Mouse (Mus musculus): Measurements from ENCODE around the gene Pik3ca. TPM values are rescaled to one million over a fixed set of nuclear protein-coding genes. Genes with fewer than 3 reads are reported as not detected.

Gene Pik3ca
- polyA plus RNA-seq, 1 experiment from 2014 or later: 8.7 TPM

DNA sequence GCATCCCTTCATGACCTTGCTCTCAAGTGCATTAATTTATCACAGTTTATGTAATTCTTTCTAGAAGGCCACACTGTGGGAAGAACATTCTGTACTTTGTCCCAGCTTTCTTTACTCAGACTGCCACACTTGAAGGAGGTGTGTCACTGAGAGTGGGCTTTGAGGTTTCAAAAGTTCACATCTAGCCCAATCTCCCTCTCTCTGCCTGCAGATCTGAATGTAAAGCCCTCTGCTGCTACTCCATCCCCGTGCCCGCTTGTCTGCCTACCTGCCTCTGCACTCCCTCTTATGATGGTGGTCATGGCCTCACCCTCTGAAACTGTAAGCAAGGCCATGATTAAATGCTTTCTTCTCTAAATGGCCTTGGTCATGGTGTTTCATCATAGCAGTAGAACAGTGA lies 102.9 kb downstream of the Pik3ca start:
- Histone ChIP-seq H3K4me3 (no peak overlapping the region), H3K27ac (ENCODE audit: poor library complexity, severe bottlenecking) (no peak overlapping the region), H3K9ac (no peak overlapping the region), H3K36me3 (no peaks in the 10 kb centered on the region), H3K27me3 (replicated peaks) (no peaks in the 10 kb centered on the region), H3K9me3 (replicated peaks) (no peaks in the 10 kb centered on the region; the same call in 1 of the 2 replicates), H3K4me2 (no peak overlapping the region), H3K4me1 (replicated peaks) (peaks cover 7% of the 10 kb centered on the region; the same call in 1 of the 2 replicates)
- ATAC-seq (ENCODE audit: insufficient number of reproducible peaks, low FRiP score): no peak
- 85% methylated on average over 2 of the region's 2 CpGs for WGBS

DNA sequence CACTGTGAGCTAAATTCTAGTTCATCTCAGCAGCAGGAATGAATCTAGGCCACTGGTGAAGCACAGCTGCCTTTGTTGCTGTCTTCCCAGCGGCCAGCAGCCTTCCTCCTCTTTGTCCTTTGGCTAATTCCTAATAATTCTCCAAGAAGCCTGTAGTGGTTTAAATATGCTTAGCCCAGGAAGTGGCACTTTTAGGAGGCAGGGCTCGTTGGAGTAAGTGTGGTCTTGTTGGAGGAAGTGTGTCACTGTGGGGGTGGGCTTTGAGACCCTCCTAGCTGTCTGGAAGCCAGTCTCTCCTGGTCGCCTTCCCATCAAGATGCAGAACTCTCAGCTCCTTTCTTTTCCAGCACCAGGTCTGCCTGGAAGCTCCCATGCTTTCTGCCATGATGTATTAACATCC lies 108.4 kb downstream of the Pik3ca start:
- no peak overlapping the region for H3K9ac ChIP-seq
- no peak for ATAC-seq (ENCODE audit: insufficient number of reproducible peaks, low FRiP score)
- H3K4me1 ChIP-seq (replicated peaks): 0 out of 2 replicates have a peak, but pooled peaks cover 6% of the 10 kb centered on the region
- H3K27me3 ChIP-seq (replicated peaks): no peaks in the 10 kb centered on the region
- WGBS: 72% methylated on average over 3 of the region's 3 CpGs
- H3K27ac ChIP-seq (ENCODE audit: poor library complexity, severe bottlenecking): no peak overlapping the region
- H3K4me3 ChIP-seq: no peak overlapping the region
- H3K9me3 ChIP-seq (replicated peaks): no peaks in the 10 kb centered on the region
- H3K36me3 ChIP-seq: no peaks in the 10 kb centered on the region
- H3K4me2 ChIP-seq: no peak overlapping the region

DNA sequence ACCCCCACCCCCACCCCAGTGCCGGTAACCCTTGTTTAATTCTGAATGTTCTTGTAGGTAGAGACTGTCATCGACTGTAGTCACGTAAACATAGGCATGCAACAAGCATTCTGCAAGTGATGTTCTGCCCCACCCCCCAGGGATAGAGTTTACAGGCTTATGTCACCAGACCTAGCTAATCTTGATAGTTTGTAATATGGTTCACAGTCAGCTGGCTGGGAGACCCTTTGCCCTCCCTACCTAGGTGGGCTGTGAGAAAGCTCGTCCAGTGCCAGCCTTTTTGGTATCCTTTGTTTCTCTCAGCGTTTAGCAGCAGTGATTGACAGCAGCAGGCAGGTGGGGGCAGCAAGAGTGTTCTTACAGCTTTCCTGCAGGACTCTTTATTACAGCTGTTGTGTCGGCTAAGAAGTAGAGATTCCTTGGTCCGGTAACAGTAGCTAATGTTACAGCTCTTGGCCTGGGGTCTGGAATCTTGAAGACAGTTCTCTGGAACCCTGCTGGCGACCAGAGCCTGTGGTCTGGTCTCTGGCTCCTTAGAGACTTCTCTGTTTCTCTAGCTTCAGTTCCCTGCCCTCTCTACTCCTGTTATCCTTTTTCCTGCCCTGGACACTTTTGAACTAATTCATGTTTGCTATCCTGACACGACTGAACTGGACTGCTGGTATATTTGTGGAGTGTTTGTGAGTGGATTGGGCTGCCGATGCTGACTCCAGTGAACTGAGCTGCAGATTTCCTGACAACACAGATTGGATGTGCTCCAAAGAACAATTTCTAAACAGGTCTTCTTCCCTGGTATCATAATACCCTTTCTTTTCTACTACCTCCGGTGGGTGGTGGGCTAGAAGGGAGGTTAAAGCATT lies 109.1 kb downstream of the Pik3ca start:
- Histone ChIP-seq H3K27ac (ENCODE audit: poor library complexity, severe bottlenecking) (no peak overlapping the region), H3K4me2 (no peak overlapping the region), H3K36me3 (no peaks in the 10 kb centered on the region), H3K4me1 (replicated peaks) (peaks cover 10% of the 10 kb centered on the region), H3K4me3 (no peak overlapping the region), H3K9ac (no peak overlapping the region), H3K27me3 (replicated peaks) (no peaks in the 10 kb centered on the region), H3K9me3 (replicated peaks) (no peaks in the 10 kb centered on the region)
- ATAC-seq (ENCODE audit: insufficient number of reproducible peaks, low FRiP score): no peak
- 67% methylated on average over 11 of the region's 11 CpGs for WGBS

DNA sequence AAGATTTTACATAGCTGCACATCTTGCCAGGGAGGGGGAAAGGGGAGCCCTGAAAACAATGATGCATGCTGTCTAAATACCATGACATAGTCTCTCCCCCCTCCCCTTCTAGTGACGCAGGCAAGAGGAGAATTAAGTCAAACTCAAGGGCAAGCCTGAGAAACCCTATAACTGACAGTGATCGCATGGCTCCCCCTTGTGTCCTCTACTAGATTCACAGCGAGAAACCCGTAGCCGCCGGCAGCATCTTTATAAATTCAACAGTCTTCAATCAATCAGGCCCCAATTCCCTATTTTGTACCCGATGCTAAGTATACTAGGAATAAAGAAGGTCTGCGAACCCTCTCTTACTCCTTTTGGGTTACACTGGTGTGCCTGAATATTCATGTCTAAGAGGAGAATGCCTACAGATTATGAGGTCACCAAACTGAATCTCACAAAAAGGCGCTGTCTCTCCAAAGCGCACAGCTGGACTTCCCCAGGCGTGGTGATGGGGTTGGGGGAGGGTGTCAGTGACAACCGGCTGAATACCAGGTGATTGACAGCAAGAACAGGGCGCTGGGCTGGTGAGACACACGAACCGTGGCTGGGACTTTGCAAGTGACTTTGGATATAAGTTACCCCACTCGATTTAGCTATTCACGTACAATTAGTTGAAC lies 111.3 kb downstream of the Pik3ca start:
- Histone ChIP-seq H3K9me3 (replicated peaks) (no peaks in the 10 kb centered on the region), H3K27me3 (replicated peaks) (no peaks in the 10 kb centered on the region), H3K9ac (0 out of 2 replicates have a peak overlapping the region, but pooled peaks have one; percentile 50), H3K4me1 (replicated peaks) (peaks cover 22% of the 10 kb centered on the region), H3K27ac (ENCODE audit: poor library complexity, severe bottlenecking) (no peak overlapping the region), H3K4me3 (peak overlapping the region; percentile 76), H3K4me2 (peak overlapping the region; percentile 71), H3K36me3 (no peaks in the 10 kb centered on the region; the same call in 1 of the 2 replicates)
- ATAC-seq (ENCODE audit: insufficient number of reproducible peaks, low FRiP score): no peak
- WGBS: 3% methylated on average over 17 of the region's 17 CpGs

DNA sequence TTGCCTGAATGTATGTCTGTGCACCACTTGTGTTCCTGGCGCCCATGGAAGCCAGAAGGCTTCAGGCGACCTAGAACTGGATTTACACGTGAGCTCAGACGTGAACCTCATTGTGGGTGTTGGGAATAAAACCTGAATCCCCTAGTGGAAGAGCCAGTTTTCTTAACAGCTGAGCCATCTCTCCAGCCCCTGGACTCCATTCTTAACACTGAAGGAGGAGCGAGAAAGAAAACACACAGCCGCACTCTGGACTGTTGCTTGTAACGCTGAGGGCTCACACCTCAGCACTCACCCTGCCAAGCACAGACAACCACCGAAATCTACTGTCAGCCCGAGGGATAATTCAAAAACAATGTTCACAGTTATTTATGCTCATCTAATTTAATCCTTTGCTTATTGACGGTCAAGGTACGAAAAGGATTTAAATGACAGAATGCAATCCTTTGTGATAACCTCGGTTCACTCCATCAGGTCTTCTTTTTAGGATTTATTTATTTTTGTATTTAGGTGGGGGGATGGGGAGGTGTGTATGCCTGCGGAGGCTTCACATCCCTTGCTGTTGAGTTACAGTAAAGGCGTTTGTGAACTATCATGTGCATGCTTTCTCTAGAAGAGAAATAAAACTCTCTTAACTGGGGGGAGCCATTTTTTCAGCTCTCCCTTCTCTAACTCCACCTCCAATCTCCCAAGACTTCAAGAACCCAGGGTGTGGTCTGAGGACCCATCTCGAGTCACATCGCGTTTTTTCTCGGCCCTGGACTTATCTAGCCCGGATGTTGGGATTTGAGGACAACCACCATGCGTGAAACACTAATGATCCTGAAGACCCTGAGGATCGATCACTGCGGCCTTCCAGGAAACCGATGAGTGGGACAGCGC lies 112.3 kb downstream of the Pik3ca start, which contains the start of gene Zfp639:
Zfp639 (plus strand) TSS at position 764 of the 879 bp plus-strand sequence.
- Histone ChIP-seq H3K4me1 (replicated peaks) (peaks cover 22% of the 10 kb centered on the region), H3K4me2 (peak within 1 kb of the TSS; percentile 71), H3K9me3 (replicated peaks) (no peaks in the 10 kb centered on the region), H3K27me3 (replicated peaks) (no peaks in the 10 kb centered on the region), H3K9ac (peak within 1 kb of the TSS; percentile 88), H3K27ac (ENCODE audit: poor library complexity, severe bottlenecking) (peak within 1 kb of the TSS; percentile 85), H3K4me3 (peak within 1 kb of the TSS; percentile 76), H3K36me3 (peaks cover 3% of the 10 kb centered on the region; the same call in 1 of the 2 replicates)
- no peak for ATAC-seq (ENCODE audit: insufficient number of reproducible peaks, low FRiP score)
- WGBS: 4% methylated on average over 24 of the region's 24 CpGs

DNA sequence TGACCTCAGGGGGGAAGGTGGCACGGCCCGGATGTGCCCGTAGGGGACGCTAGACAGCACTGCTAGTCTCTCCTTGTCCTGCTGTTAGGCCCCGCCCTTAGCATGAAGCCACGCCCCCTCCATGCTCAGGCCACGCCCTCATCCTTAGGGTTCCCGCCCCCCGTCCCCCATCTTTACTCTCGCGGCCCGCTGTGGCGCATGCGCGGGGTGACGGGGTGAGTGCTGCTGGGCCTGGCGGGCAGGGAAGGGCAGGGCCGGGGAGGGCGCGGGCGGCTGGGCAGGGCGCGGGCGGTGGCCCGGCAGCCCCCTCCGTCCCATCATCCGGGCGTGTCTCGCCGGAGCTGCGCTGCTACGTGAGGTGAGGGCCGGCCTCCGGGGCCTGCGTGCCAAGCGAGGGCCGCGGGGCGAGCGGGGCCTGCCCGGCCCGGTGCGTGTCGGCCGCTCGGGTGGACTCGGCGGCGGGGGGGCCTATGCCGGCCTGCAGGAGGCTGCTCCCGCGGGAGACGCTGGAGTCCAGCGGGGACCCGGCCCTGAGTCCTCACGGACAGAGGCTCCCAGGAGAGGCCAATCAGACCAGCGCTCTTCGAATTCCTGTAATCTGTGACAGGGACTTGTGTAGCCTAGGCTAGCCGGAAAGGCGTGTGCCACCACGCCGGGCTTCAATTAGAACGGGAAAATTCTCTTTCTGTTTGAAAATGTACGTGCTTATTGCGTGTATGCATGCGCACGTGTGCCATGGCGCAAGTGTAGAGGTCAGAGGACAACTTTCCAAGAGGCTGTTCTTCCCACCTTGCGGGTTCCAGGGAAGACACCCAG lies 113.1 kb downstream of the Pik3ca start:
- peak overlapping the region; percentile 76 for H3K4me3 ChIP-seq
- peaks cover 22% of the 10 kb centered on the region for H3K4me1 ChIP-seq (replicated peaks)
- H3K27ac ChIP-seq (ENCODE audit: poor library complexity, severe bottlenecking): peak overlapping the region; percentile 85
- H3K9me3 ChIP-seq (replicated peaks): no peaks in the 10 kb centered on the region
- no peaks in the 10 kb centered on the region for H3K27me3 ChIP-seq (replicated peaks)
- WGBS: under 1% methylated on average over 69 of the region's 69 CpGs
- peak overlapping the region; percentile 88 for H3K9ac ChIP-seq
- peak; percentile 97 for ATAC-seq (ENCODE audit: insufficient number of reproducible peaks, low FRiP score)
- peak overlapping the region; percentile 71 for H3K4me2 ChIP-seq
- H3K36me3 ChIP-seq: peaks cover 9% of the 10 kb centered on the region

DNA sequence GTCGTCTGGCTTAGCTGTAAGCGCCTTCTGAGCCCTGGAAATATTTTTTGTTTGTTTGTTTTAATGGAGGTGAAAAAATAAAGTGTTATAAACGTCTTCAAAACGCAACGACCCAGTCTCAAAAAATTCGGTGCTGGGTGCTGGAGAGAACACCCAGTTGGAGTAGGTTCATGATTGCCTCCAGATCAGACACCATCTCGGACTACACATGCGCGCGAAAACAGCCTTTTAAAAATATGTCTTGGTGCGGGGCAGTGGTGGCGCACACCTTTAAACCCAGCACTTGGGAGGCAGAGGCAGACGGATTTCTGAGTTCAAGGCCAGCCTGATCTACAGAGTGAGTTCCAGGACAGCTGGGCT lies 113.7 kb downstream of the Pik3ca start:
- Histone ChIP-seq H3K9ac (peak overlapping the region; percentile 88), H3K4me2 (peak overlapping the region; percentile 71), H3K4me1 (replicated peaks) (peaks cover 22% of the 10 kb centered on the region), H3K9me3 (replicated peaks) (no peaks in the 10 kb centered on the region), H3K27ac (ENCODE audit: poor library complexity, severe bottlenecking) (peak overlapping the region; percentile 85), H3K36me3 (peaks cover 14% of the 10 kb centered on the region), H3K27me3 (replicated peaks) (no peaks in the 10 kb centered on the region), H3K4me3 (peak overlapping the region; percentile 76)
- WGBS: 8% methylated on average over 13 of the region's 13 CpGs
- ATAC-seq (ENCODE audit: insufficient number of reproducible peaks, low FRiP score): no peak

DNA sequence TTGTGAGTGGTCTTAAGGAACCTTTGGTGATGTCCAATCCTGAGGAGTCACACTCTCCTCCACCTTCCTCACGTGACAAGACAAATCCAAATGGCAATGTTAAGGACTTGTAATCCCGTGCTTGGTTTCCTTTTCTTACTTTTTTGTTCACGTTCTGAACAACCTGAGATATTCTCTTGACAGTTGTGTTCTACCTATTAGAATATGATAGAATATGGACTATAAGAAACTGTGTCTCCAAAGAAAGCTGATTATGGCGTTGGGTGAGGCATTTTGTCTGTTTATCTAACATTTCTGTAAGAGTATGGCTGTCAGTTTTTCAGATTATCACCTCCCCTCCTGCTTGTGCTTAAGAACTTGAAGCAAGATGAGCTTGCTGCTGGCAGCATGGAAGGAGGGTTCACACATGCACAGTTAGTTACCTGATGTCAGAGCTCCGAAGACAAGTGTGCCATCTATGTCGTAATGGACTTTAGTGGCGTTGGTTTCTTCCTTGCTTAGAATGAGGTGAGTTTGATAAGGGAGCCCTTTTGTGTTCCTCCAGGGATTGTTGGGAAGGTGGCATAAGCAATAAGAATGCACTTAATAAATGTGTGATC lies 115.3 kb downstream of the Pik3ca start:
- H3K4me2 ChIP-seq: no peak overlapping the region
- H3K9ac ChIP-seq: no peak overlapping the region
- no peaks in the 10 kb centered on the region for H3K9me3 ChIP-seq (replicated peaks)
- ATAC-seq (ENCODE audit: insufficient number of reproducible peaks, low FRiP score): no peak
- no peaks in the 10 kb centered on the region for H3K27me3 ChIP-seq (replicated peaks)
- no peak overlapping the region for H3K27ac ChIP-seq (ENCODE audit: poor library complexity, severe bottlenecking)
- peaks cover 30% of the 10 kb centered on the region for H3K36me3 ChIP-seq
- no peak overlapping the region for H3K4me3 ChIP-seq
- peaks cover 22% of the 10 kb centered on the region for H3K4me1 ChIP-seq (replicated peaks)
- WGBS: 80% methylated on average over 7 of the region's 7 CpGs

DNA sequence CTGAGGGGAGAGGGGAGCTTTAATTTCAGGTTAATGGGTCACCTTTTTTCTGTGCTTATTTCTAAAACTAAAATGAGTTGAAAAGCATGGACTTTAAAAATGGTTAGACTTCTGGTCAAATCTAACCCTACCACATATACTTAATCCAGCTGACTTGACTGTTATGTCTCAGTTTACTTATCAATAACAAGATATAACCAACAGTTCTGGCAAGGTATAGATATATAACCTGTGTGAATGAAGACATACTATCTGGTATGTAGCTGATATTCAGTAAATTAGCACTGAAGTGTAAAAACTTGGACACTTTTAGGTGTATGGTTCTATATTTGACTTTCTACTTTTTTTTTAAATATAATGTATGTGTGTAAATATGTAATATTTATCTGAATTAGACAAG lies 116.1 kb downstream of the Pik3ca start:
- Histone ChIP-seq H3K4me3 (no peak overlapping the region), H3K27ac (ENCODE audit: poor library complexity, severe bottlenecking) (no peak overlapping the region), H3K9me3 (replicated peaks) (no peaks in the 10 kb centered on the region), H3K4me2 (no peak overlapping the region), H3K27me3 (replicated peaks) (no peaks in the 10 kb centered on the region), H3K9ac (no peak overlapping the region), H3K4me1 (replicated peaks) (peaks cover 22% of the 10 kb centered on the region), H3K36me3 (peaks cover 35% of the 10 kb centered on the region)
- ATAC-seq (ENCODE audit: insufficient number of reproducible peaks, low FRiP score): no peak

Measured in heart, embryonic 12.5 days (tissue).